Mouse (Mus musculus) C2C12 (cell line): ENCODE measurements around the gene Trp53. TPM values are rescaled to one million over a fixed set of nuclear protein-coding genes. Genes with fewer than 3 reads are reported as not detected.

ENCODE experiments used
- H3K27me3 ChIP-seq: one replicate; pipeline ENCODE4 v1.6.1; 2011; ENCODE audit not compliant: control insufficient read depth, insufficient read depth, insufficient read length
- H3K36me3 ChIP-seq: one replicate; pipeline ENCODE4 v1.6.1; 2011; ENCODE audit not compliant: control insufficient read depth, insufficient read depth
- H3K4me3 ChIP-seq: one replicate; pipeline ENCODE4 v1.5.1; 2011; ENCODE audit warnings: mild to moderate bottlenecking, control low read depth; ENCODE audit not compliant: poor library complexity, insufficient read depth, severe bottlenecking
- H3K79me2 ChIP-seq: one replicate; pipeline ENCODE4 v1.6.1; 2011; ENCODE audit not compliant: control insufficient read depth, insufficient read depth
- H3K79me3 ChIP-seq: one replicate; pipeline ENCODE4 v1.6.1; 2011; ENCODE audit warnings: low read depth, control low read depth
- H3ac ChIP-seq: one replicate; pipeline ENCODE3; 2011; ENCODE audit warnings: low read depth; ENCODE audit not compliant: control insufficient read depth, insufficient read length
- CEBPB ChIP-seq: IDR thresholded peaks from one replicate; pipeline ENCODE4 v1.6.1; 2011; ENCODE audit warnings: low read depth, mild to moderate bottlenecking, control low read depth, moderate library complexity
- CTCF ChIP-seq: IDR thresholded peaks from one replicate; pipeline ENCODE4 v1.5.1; 2011; ENCODE audit not compliant: control insufficient read depth, insufficient read depth, insufficient read length
- FOSL1 ChIP-seq: IDR thresholded peaks from one replicate; pipeline ENCODE4 v1.8.0; 2011; ENCODE audit warnings: mild to moderate bottlenecking, low read length; ENCODE audit not compliant: poor library complexity, insufficient read depth, severe bottlenecking
- MAX ChIP-seq: IDR thresholded peaks from one replicate; pipeline ENCODE4 v1.6.1; 2011; ENCODE audit warnings: mild to moderate bottlenecking, control low read depth
- MYOD1 ChIP-seq: IDR thresholded peaks from one replicate; pipeline ENCODE4 v1.6.1; 2011; ENCODE audit warnings: low read depth; ENCODE audit not compliant: control insufficient read depth, insufficient read length
- MYOG ChIP-seq: IDR thresholded peaks from one replicate; pipeline ENCODE4 v1.6.1; 2011; ENCODE audit not compliant: control insufficient read depth, insufficient read length; ENCODE audit errors: extremely low read depth
- USF1 ChIP-seq: IDR thresholded peaks from one replicate; pipeline ENCODE4 v1.6.1; 2011; ENCODE audit warnings: low read depth, mild to moderate bottlenecking, control low read depth, moderate library complexity
- polyA plus RNA-seq: library from polyadenylated mRNA; unstranded; fragments of >200 nt; fragmentation: generic; extraction: Trizol; gene quantifications from one replicate; pipeline ENCODE4 v1.2.1, GENCODE M21; 2012; ENCODE audit warnings: missing spikeins

Trp53 gene
- polyA plus RNA-seq, 1 experiment = 226 TPM

DNA sequence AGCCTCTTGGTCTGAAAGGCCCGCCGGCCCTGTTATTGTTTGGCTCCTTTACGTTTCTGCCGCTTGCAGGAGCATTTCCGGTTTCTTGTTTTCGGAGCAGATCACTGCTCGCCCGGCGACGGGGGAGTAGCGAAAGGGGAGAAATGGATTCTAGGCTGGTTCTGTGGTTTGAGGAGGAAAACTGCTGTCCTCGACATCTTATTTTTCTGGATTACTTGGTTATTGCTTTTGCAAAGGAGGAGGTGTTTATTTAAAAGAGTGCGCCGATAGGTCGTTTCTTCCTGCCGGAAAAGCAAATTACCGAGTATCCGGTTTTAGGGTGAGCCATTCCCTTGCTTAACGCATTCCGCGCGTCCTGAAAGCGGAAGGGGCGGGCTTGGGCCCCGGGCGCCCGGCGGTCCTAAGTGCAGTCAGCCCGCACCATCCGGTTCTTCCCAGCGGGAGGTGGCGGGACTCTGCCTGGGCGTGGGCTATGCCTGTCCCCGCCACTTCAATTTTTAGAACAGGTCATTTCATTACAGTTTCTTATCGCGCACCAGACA, 1.1 kb downstream of the Trp53 start:
- Histone ChIP-seq H3K36me3 (peaks cover 51% of the 10 kb centered on the region), H3K79me3 (peaks cover 79% of the 10 kb centered on the region), H3K4me3 (peak overlapping the region; percentile 98), H3ac (peak overlapping the region; percentile 64), H3K79me2 (peaks cover 89% of the 10 kb centered on the region), H3K27me3 (no peaks in the 10 kb centered on the region)
- peak; percentile 30 for TF ChIP-seq CEBPB
- no peak for TF ChIP-seq FOSL1
- peak; percentile 17 for TF ChIP-seq MAX

GRCm38 (mm10) chr11:69581814-69582213, 1.7 kb downstream of the Trp53 start:
- Histone ChIP-seq H3K79me3 (peaks cover 84% of the 10 kb centered on the region), H3ac (peak overlapping the region; percentile 44), H3K4me3 (peak overlapping the region; percentile 98), H3K36me3 (peaks cover 57% of the 10 kb centered on the region), H3K27me3 (no peaks in the 10 kb centered on the region), H3K79me2 (peaks cover 89% of the 10 kb centered on the region)
- TF ChIP-seq FOSL1 (no peak), CEBPB (no peak)

- no peak for TF ChIP-seq FOSL1
- TF ChIP-seq MYOG = no peak
- TF ChIP-seq CTCF = no peak
- TF ChIP-seq CEBPB = no peak
- no peak for TF ChIP-seq MYOD1
- TF ChIP-seq USF1 = no peak
- TF ChIP-seq MAX = no peak
These were observed 2.2 kb downstream of the Trp53 start for GRCm38 (mm10) chr11:69582230-69582805.

GRCm38 (mm10) chr11:69584008-69584407, 3.8 kb downstream of the Trp53 start:
- H3K4me3 ChIP-seq = no peak overlapping the region
- H3K79me2 ChIP-seq = peaks cover 76% of the 10 kb centered on the region
- peaks cover 70% of the 10 kb centered on the region for H3K36me3 ChIP-seq
- no peak overlapping the region for H3ac ChIP-seq
- TF ChIP-seq MYOG (no peak), CTCF (no peak), MYOD1 (no peak), FOSL1 (no peak), CEBPB (no peak), USF1 (no peak), MAX (no peak)
- H3K79me3 ChIP-seq = peaks cover 64% of the 10 kb centered on the region
- H3K27me3 ChIP-seq = no peaks in the 10 kb centered on the region

More at GRCm38 (mm10) chr11:69582230-69582805, 2.2 kb downstream of the Trp53 start:
- Histone ChIP-seq H3K4me3 (peak overlapping the region; percentile 98), H3K27me3 (no peaks in the 10 kb centered on the region), H3K79me3 (peaks cover 79% of the 10 kb centered on the region), H3K79me2 (peaks cover 89% of the 10 kb centered on the region), H3ac (no peak overlapping the region), H3K36me3 (peaks cover 56% of the 10 kb centered on the region)

- Histone ChIP-seq H3K36me3 (peaks cover 80% of the 10 kb centered on the region), H3K79me2 (peaks cover 76% of the 10 kb centered on the region)
These were observed 4.8 kb downstream of the Trp53 start for GRCm38 (mm10) chr11:69584937-69585336.

More at GRCm38 (mm10) chr11:69584937-69585336, 4.8 kb downstream of the Trp53 start:
- Histone ChIP-seq H3K79me3 (peaks cover 64% of the 10 kb centered on the region), H3ac (no peak overlapping the region), H3K4me3 (no peak overlapping the region), H3K27me3 (no peaks in the 10 kb centered on the region)
- TF ChIP-seq USF1 (no peak), MYOD1 (no peak), FOSL1 (no peak), MAX (no peak), CEBPB (no peak), MYOG (no peak), CTCF (no peak)
